Mouse (Mus musculus): ENCODE measurements around the gene Lamc3.

Gene Lamc3

GRCm38 (mm10) chr2:31887030-31887429 lies at the start of gene Lamc3:
Lamc3 (plus strand) TSS chr2:31887291.
- peak; percentile 81 for DNase-seq

GRCm38 (mm10) chr2:31838868-31839267 lies 48.2 kb upstream of the Lamc3 start:
- DNase-seq, result no peak

- DNase-seq, result no peak
Observed at GRCm38 (mm10) chr2:31844729-31845136, 42.4 kb upstream of the Lamc3 start.

- no peak for DNase-seq
Observed at GRCm38 (mm10) chr2:31845512-31845895, 41.6 kb upstream of the Lamc3 start.

- no peak for DNase-seq
Observed at GRCm38 (mm10) chr2:31845896-31846691, 41.0 kb upstream of the Lamc3 start, which contains the start of gene Fibcd1. Fibcd1 (minus strand) TSS chr2:31846005.

GRCm38 (mm10) chr2:31846692-31847660 lies 40.1 kb upstream of the Lamc3 start:
- DNase-seq, result no peak

GRCm38 (mm10) chr2:31847908-31848307 lies 39.2 kb upstream of the Lamc3 start:
- DNase-seq, result peak; percentile 58

GRCm38 (mm10) chr2:31850141-31850540 lies 37.0 kb upstream of the Lamc3 start:
- no peak for DNase-seq

- DNase-seq, result no peak
Observed at GRCm38 (mm10) chr2:31855991-31856390, 31.1 kb upstream of the Lamc3 start.

- DNase-seq, result no peak
Observed at GRCm38 (mm10) chr2:31857180-31857579, 29.9 kb upstream of the Lamc3 start.

- DNase-seq, result no peak
Observed at GRCm38 (mm10) chr2:31858500-31858899, 28.6 kb upstream of the Lamc3 start.

- no peak for DNase-seq
Observed at GRCm38 (mm10) chr2:31862919-31863318, 24.2 kb upstream of the Lamc3 start.

- DNase-seq, result no peak
Observed at GRCm38 (mm10) chr2:31863766-31864165, 23.3 kb upstream of the Lamc3 start.

GRCm38 (mm10) chr2:31864891-31865290 lies 22.2 kb upstream of the Lamc3 start:
- no peak for DNase-seq

- DNase-seq, result no peak
Observed at GRCm38 (mm10) chr2:31865322-31865721, 21.8 kb upstream of the Lamc3 start.

- DNase-seq, result no peak
Observed at GRCm38 (mm10) chr2:31865794-31866193, 21.3 kb upstream of the Lamc3 start.

GRCm38 (mm10) chr2:31867773-31868537 lies 19.1 kb upstream of the Lamc3 start:
- DNase-seq, result peak; percentile 55

GRCm38 (mm10) chr2:31868538-31869164 lies 18.4 kb upstream of the Lamc3 start:
- DNase-seq, result peak; percentile 75

GRCm38 (mm10) chr2:31869692-31870091 lies 17.4 kb upstream of the Lamc3 start:
- no peak for DNase-seq

GRCm38 (mm10) chr2:31870683-31871082 lies 16.4 kb upstream of the Lamc3 start:
- DNase-seq, result no peak

- no peak for DNase-seq
Observed at GRCm38 (mm10) chr2:31874290-31874855, 12.7 kb upstream of the Lamc3 start.

- DNase-seq, result no peak
Observed at GRCm38 (mm10) chr2:31876446-31876845, 10.6 kb upstream of the Lamc3 start.
